Mouse (Mus musculus): ENCODE data around the gene 1110004F10Rik.
"Not testable (repeated sequence)": the region's sequence is repeated elsewhere in the genome, so short reads cannot be mapped to it uniquely, and the experiment has no call there.

Gene 1110004F10Rik

GRCm38 (mm10) chr7:116039196-116039537, at the start of gene 1110004F10Rik:
Gene 1110004F10Rik (plus strand): TSS chr7:116039397.
- DNase-seq, result peak; percentile 18 to 25

GRCm38 (mm10) chr7:116002726-116003125, 36.5 kb upstream of the 1110004F10Rik start:
- no peak for DNase-seq

GRCm38 (mm10) chr7:116029991-116030390, 9.2 kb upstream of the 1110004F10Rik start:
- no peak for DNase-seq

GRCm38 (mm10) chr7:116030597-116031387, 8.4 kb upstream of the 1110004F10Rik start:
- DNase-seq, result peak; percentile 39 to 50

- no peak for DNase-seq
Observed at GRCm38 (mm10) chr7:116031388-116031717, 7.8 kb upstream of the 1110004F10Rik start.

- DNase-seq, result peak; percentile 58 to 62
Observed at GRCm38 (mm10) chr7:116031718-116032595, 7.2 kb upstream of the 1110004F10Rik start.

GRCm38 (mm10) chr7:116032596-116033307, 6.4 kb upstream of the 1110004F10Rik start:
- DNase-seq, result peak; percentile 88 to 90

- DNase-seq, result peak; percentile 65 to 69
Observed at GRCm38 (mm10) chr7:116033371-116034241, 5.6 kb upstream of the 1110004F10Rik start.

- peak; percentile 68 to 79 for DNase-seq
Observed at GRCm38 (mm10) chr7:116034282-116034758, 4.9 kb upstream of the 1110004F10Rik start.

- DNase-seq, result no peak
Observed at GRCm38 (mm10) chr7:116035504-116035903, 3.7 kb upstream of the 1110004F10Rik start.

- DNase-seq, result no peak
Observed at GRCm38 (mm10) chr7:116036591-116037555, 2.3 kb upstream of the 1110004F10Rik start.

- DNase-seq, result no peak
Observed at GRCm38 (mm10) chr7:116038024-116038423, 1.2 kb upstream of the 1110004F10Rik start.

- peak; percentile 28 to 30 for DNase-seq
Observed at GRCm38 (mm10) chr7:116038511-116038910, 686 bp upstream of the 1110004F10Rik start, which contains the start of gene Sox6. Gene Sox6 (minus strand): TSS chr7:116038796.

- peak; percentile 93 to 94 for DNase-seq
Observed at GRCm38 (mm10) chr7:116039538-116040466, 605 bp downstream of the 1110004F10Rik start.

- no peak for DNase-seq
Observed at GRCm38 (mm10) chr7:116040470-116041019, 1.3 kb downstream of the 1110004F10Rik start.

- DNase-seq, result peak in 1 of 2 experiments; percentile 20
Observed at GRCm38 (mm10) chr7:116060739-116061138, 21.5 kb downstream of the 1110004F10Rik start.

- not testable (repeated sequence) for DNase-seq
Observed at GRCm38 (mm10) chr7:116084366-116084765, 45.2 kb downstream of the 1110004F10Rik start, which contains the start of gene Gm4353. Gene Gm4353 (minus strand): TSS chr7:116084635.

- peak; percentile 97 to 98 for DNase-seq
Observed at GRCm38 (mm10) chr7:116092710-116093465, 53.7 kb downstream of the 1110004F10Rik start.

Data from cerebellum, postnatal 10 days (tissue).